Mouse (Mus musculus) embryonic facial prominence, embryonic 14.5 days (tissue): ENCODE data around the gene Clasp2. TPM values are rescaled to one million over a fixed set of nuclear protein-coding genes. Genes with fewer than 3 reads are reported as not detected.
A peak's percentile ranks its signal among the peaks of the same experiment; 100 is the strongest.

ENCODE experiments used
- ATAC-seq: fragments of 200-750 bp; cut with Nextera tagmentation; 2 replicates; pipeline ENCODE4 v1.8.0; 2017; ENCODE audit warnings: low read depth, moderate number of reproducible peaks, moderate TSS enrichment
- DNase-seq: peaks from one replicate; pipeline ENCODE4 v3.0.0-alpha.2; 2015; ENCODE audit warnings: low spot score
- H3K27ac ChIP-seq: fragments of 300-500 bp; sonication (generic); replicated peaks from 2 replicates; pipeline ENCODE4 v1.5.1; 2014; ENCODE audit warnings: low read depth, mild to moderate bottlenecking, low read length, moderate library complexity
- H3K27me3 ChIP-seq: fragments of 300-500 bp; sonication (generic); replicated peaks from 2 replicates; pipeline ENCODE4 v1.6.1; 2014; ENCODE audit warnings: low read length; ENCODE audit not compliant: control insufficient read depth, insufficient read depth
- H3K36me3 ChIP-seq: fragments of 300-500 bp; sonication (generic); 2 replicates; pipeline ENCODE4 v1.6.1; 2014; ENCODE audit warnings: low read length, mixed read lengths; ENCODE audit not compliant: control insufficient read depth, insufficient read depth
- H3K4me1 ChIP-seq: fragments of 300-500 bp; sonication (generic); 2 replicates; pipeline ENCODE4 v1.6.1; 2014; ENCODE audit warnings: antibody characterized with exemption, low read length; ENCODE audit not compliant: control insufficient read depth, insufficient read depth
- H3K4me2 ChIP-seq: fragments of 300-500 bp; sonication (generic); 2 replicates; pipeline ENCODE4 v1.6.1; 2014; ENCODE audit warnings: low read depth, mild to moderate bottlenecking, low read length, moderate library complexity, mixed read lengths
- H3K4me3 ChIP-seq: fragments of 300-500 bp; sonication (generic); 2 replicates; pipeline ENCODE4 v1.5.1; 2014; ENCODE audit warnings: low read depth, mild to moderate bottlenecking, low read length
- H3K9ac ChIP-seq: fragments of 300-500 bp; sonication (generic); 2 replicates; pipeline ENCODE4 v1.6.1; 2014; ENCODE audit warnings: low read depth, mild to moderate bottlenecking, low read length, moderate library complexity, mixed read lengths
- H3K9me3 ChIP-seq: fragments of 300-500 bp; sonication (generic); 2 replicates; pipeline ENCODE4 v1.6.1; 2016; ENCODE audit warnings: low read length; ENCODE audit not compliant: control insufficient read depth
- WGBS: fragments of 180-500 bp; shearing (Covaris S2); extraction: QIAGEN DNeasy Blood & Tissue Kit; methylation state at CpG from one replicate; pipeline ENCODE4 v1.1.7; 2014; 5-methylcytosine and 5-hydroxymethylcytosine counted together
- polyA plus RNA-seq: library from polyadenylated mRNA; unstranded; fragments of >200 nt; fragmentation: Nextera tagmentation; extraction: Ambion mirVana; gene quantifications from 2 replicates; pipeline ENCODE4 v1.2.1, GENCODE M21; 2014

The Clasp2 gene
- polyA plus RNA-seq, 1 experiment from 2014 or later: 27.4 TPM

DNA sequence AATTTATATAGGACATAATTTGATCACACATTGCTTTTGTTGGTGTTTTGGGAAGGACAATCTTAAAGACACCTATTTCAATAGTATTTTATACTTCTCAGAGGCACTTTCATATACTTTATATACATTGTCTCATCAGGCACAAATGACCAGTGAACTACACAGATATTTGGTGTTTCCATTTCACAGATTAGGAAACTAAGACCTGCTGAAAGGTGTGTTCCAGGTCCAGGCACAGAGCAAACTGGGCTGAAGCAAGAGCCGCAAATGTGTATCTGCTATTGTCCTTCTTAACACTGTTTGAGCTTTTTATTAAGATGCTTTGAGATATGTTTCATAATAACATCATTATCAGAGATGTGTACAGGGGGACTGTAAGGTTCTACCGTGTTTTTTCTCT is 52.7 kb downstream of the Clasp2 start:
- 79% methylated on average over 2 of the region's 2 CpGs for WGBS
- no peaks in the 10 kb centered on the region for H3K9me3 ChIP-seq
- ATAC-seq: no peak

DNA sequence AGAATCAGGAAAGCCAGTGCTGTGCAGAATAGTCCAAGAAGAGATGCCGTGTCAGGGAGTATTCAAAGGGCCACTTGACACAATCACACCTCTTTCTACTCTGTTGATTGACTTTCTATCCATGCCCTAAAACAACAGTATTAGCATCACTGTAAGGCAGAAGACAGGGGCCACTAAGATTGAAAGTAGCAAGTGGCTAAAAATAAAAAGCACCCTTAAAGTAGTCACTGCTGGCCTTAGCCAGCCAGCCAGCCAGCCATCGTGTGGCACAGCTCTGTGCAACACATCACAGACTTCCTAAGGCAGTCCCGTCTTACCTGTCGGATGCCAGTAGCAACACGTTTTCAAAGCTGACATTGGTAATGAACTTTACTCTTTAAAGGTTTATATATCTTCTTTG is 55.9 kb downstream of the Clasp2 start:
- H3K4me2 ChIP-seq: no peak overlapping the region
- H3K4me1 ChIP-seq: 0 out of 2 replicates have a peak, but pooled peaks cover 3% of the 10 kb centered on the region
- no peaks in the 10 kb centered on the region for H3K27me3 ChIP-seq
- 82% methylated on average over 5 of the region's 5 CpGs for WGBS
- DNase-seq: no peak
- H3K36me3 ChIP-seq: no peaks in the 10 kb centered on the region
- H3K27ac ChIP-seq: no peak overlapping the region
- ATAC-seq: no peak
- H3K4me3 ChIP-seq: no peak overlapping the region
- no peak overlapping the region for H3K9ac ChIP-seq
- H3K9me3 ChIP-seq: no peaks in the 10 kb centered on the region

More for the DNA sequence above, 52.7 kb downstream of the Clasp2 start:
- Histone ChIP-seq H3K36me3 (no peaks in the 10 kb centered on the region), H3K27ac (no peak overlapping the region), H3K4me2 (peak overlapping the region; percentile 59), H3K4me3 (peak overlapping the region; percentile 38), H3K4me1 (0 out of 2 replicates have a peak, but pooled peaks cover 3% of the 10 kb centered on the region), H3K9ac (no peak overlapping the region), H3K27me3 (no peaks in the 10 kb centered on the region)
- no peak for DNase-seq

DNA sequence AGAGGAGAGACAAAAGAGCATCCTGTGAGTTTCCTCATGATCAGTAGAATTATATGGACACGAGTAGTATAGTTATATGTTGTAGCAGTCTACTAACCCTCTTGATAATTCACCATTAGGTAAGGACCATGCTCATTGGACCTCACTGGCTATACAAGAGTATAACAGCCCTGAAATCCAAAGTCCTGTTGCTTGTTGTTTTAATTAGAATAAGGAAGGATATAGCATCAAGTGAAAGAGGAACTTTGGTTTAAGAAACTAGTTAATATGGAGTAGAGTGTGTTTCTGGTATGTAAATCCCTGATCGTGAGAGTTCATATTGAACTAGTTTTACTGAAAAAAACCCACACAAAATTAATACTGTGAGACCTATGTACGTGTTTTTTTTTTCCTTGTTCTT is 59.4 kb downstream of the Clasp2 start:
- 87% methylated on average over 3 of the region's 3 CpGs for WGBS
- Histone ChIP-seq H3K9ac (no peak overlapping the region), H3K27me3 (no peaks in the 10 kb centered on the region), H3K9me3 (no peaks in the 10 kb centered on the region), H3K36me3 (no peaks in the 10 kb centered on the region), H3K4me2 (no peak overlapping the region), H3K4me1 (no peaks in the 10 kb centered on the region), H3K27ac (no peak overlapping the region), H3K4me3 (no peak overlapping the region)
- DNase-seq (no peak), ATAC-seq (no peak)

DNA sequence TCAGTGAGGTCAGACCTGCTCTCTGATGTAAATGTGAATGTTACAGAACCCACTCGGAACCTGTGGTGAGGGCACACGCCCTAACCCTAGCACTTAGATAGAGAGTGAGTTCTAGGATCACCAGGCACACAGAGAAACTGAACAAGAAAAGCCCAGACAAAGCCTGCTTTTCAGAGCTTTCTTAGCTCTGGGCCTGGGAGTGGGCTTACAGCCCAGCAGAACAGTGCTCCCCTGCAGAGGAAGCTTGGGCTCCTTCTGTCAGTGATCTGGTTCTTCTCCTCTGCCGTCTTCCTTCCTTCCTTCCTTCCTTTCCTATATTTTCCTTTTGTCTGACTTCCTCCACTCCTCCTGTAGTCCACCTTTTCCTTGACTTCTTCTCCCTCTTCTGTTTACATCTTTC is 61.5 kb downstream of the Clasp2 start:
- H3K4me1 ChIP-seq: no peaks in the 10 kb centered on the region
- H3K4me3 ChIP-seq: no peak overlapping the region
- no peak for ATAC-seq
- no peaks in the 10 kb centered on the region for H3K36me3 ChIP-seq
- DNase-seq: no peak
- H3K9me3 ChIP-seq: no peaks in the 10 kb centered on the region
- H3K27me3 ChIP-seq: no peaks in the 10 kb centered on the region
- no peak overlapping the region for H3K27ac ChIP-seq
- 56% methylated on average over 3 of the region's 3 CpGs for WGBS
- no peak overlapping the region for H3K9ac ChIP-seq
- no peak overlapping the region for H3K4me2 ChIP-seq

DNA sequence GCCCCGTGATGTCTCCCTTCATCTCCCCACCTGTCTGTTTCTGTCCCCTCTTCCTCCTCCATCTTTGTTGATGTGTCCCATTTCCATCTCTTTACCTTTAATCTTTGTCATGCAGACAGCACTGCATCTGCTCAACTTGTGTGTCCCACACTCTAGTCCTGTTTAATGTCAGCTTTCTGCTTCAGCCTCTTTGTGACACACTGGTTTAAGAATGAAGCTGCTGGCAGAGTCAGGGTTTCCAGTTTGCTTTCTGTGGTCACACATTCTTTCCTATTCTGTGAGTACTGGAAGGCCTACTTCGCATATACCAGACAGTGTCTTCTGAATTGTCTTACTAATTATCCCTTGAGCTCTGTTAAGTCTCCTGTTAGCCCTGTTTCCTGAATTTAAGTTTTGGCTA is 62.5 kb downstream of the Clasp2 start:
- H3K27ac ChIP-seq: no peak overlapping the region
- 68% methylated on average over 2 of the region's 2 CpGs for WGBS
- DNase-seq: no peak
- no peak overlapping the region for H3K4me2 ChIP-seq
- no peak overlapping the region for H3K4me3 ChIP-seq
- no peaks in the 10 kb centered on the region for H3K9me3 ChIP-seq
- no peak overlapping the region for H3K9ac ChIP-seq
- H3K36me3 ChIP-seq: no peaks in the 10 kb centered on the region
- H3K4me1 ChIP-seq: no peaks in the 10 kb centered on the region
- no peak for ATAC-seq
- no peaks in the 10 kb centered on the region for H3K27me3 ChIP-seq

DNA sequence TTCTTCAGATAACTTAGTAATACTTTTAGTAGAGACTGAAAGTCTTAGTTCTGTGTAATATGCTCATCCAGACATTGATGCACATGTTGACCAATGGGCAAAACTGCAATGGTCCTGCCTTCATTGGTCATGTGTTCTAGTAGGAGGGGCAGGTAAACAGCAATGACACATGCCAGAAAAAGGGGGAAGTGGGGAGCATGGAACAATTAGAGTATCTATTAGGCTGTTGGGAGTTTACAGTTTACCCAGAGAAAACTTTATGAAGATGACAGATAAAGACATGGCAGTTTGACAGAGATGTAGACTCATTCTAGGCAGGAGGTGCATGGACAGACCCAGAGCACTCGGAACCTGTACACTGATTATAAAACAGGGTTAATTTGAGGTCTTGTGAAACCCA is 64.1 kb downstream of the Clasp2 start:
- Histone ChIP-seq H3K4me2 (no peak overlapping the region), H3K27ac (no peak overlapping the region), H3K27me3 (no peaks in the 10 kb centered on the region), H3K4me1 (no peaks in the 10 kb centered on the region), H3K36me3 (no peaks in the 10 kb centered on the region), H3K9me3 (no peaks in the 10 kb centered on the region), H3K9ac (no peak overlapping the region), H3K4me3 (no peak overlapping the region)
- no peak for DNase-seq
- WGBS: 95% methylated on average over 1 of the region's 1 CpGs
- ATAC-seq: no peak

DNA sequence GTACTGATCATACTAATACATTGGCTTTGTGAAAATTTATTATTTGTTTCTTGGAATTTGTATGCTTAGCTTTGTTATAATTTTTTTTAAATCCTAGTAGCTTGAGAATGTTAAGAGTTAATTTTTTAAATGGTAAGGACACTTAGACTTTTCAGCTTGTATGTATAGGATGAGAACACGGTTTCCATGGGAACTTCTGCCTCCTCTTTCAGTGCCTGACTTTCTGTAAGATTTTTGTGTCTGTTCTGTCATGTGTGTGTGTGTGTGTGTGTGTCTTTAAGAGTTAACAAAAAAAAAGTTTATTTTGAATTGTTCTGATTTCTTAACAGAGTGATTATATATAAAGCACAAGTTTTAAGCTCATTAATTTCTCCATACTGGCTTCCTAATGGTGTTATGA is 70.1 kb downstream of the Clasp2 start:
- DNase-seq: no peak
- 49% methylated on average over 1 of the region's 1 CpGs for WGBS
- no peak for ATAC-seq

DNA sequence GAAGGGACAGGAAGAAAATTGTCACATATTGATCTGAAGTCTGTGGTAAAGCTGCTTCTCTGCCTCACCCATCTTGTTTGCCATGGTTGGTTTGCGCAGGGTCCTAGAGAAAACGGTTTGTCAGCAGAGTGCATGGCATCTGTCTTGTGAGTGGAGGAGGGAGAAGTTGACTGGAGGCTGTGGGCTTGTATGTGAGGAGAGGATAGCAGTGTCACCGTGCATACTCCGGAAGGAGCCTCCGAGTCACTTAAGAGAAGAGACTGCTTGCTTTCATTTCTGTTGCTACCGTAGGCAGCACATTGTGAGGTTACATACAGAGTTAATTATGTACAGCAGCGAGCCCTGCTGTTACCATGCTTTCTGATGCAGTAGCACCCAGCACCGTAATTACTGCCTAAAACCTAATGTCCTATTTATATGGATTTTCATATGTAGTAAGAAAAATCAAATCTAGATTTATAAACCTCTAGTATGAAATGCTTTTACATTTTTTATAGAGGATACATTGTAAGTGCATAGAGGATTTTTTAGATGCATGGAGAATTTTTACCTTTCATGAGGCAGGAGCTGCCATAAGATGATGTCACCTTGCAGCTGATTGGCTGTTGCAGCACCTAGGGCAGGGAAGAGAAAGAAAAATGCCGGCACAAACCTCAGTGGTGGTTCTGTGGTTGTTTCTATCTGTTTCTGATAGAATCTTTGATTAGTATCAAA is 70.8 kb downstream of the Clasp2 start:
- Histone ChIP-seq H3K4me3 (peak overlapping the region; percentile 36), H3K27me3 (no peaks in the 10 kb centered on the region), H3K27ac (peak overlapping the region; percentile 74), H3K4me1 (no peaks in the 10 kb centered on the region; the same call in 1 of the 2 replicates), H3K4me2 (peak overlapping the region; percentile 58), H3K36me3 (no peaks in the 10 kb centered on the region), H3K9me3 (no peaks in the 10 kb centered on the region), H3K9ac (peak overlapping the region; percentile 56)
- DNase-seq: peak; percentile 51
- ATAC-seq: peak; percentile 89
- WGBS: 22% methylated on average over 9 of the region's 9 CpGs

More for the DNA sequence above, 70.1 kb downstream of the Clasp2 start:
- Histone ChIP-seq H3K27ac (no peak overlapping the region; the same call in 1 of the 2 replicates), H3K9me3 (no peaks in the 10 kb centered on the region), H3K4me3 (no peak overlapping the region), H3K36me3 (no peaks in the 10 kb centered on the region), H3K9ac (no peak overlapping the region), H3K27me3 (no peaks in the 10 kb centered on the region), H3K4me1 (no peaks in the 10 kb centered on the region; the same call in 1 of the 2 replicates), H3K4me2 (no peak overlapping the region)

DNA sequence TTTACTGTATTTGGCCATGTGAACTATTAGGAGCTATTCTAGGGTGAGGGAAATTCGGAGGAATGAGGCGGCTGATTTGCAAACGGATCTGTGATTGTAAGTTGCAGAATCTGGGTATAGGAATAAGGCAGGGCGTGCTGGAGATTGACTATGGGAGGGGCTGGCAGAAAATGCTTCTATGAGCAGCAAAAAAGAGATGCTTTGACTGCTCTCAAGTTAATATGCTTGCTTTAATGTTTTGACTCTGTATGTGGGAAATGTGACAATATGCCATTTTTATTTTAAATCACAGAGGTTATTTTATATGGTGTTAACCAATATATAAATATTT is 71.4 kb downstream of the Clasp2 start:
- H3K4me3 ChIP-seq: peak overlapping the region; percentile 36
- no peaks in the 10 kb centered on the region for H3K27me3 ChIP-seq
- H3K9ac ChIP-seq: peak overlapping the region; percentile 56; the same call in 1 of the 2 replicates
- no peaks in the 10 kb centered on the region for H3K36me3 ChIP-seq
- no peak overlapping the region for H3K27ac ChIP-seq
- H3K9me3 ChIP-seq: no peaks in the 10 kb centered on the region
- peak overlapping the region; percentile 58 for H3K4me2 ChIP-seq
- H3K4me1 ChIP-seq: no peaks in the 10 kb centered on the region; the same call in 1 of the 2 replicates
- 48% methylated on average over 4 of the region's 4 CpGs for WGBS
- DNase-seq (no peak), ATAC-seq (no peak)
